Mouse (Mus musculus) gastrocnemius, postnatal 4 days (tissue): ENCODE measurements around the gene 2010300C02Rik. TPM values are rescaled to one million over a fixed set of nuclear protein-coding genes. Genes with fewer than 3 reads are reported as not detected.
"Not testable (repeated sequence)": the region's sequence is repeated elsewhere in the genome, so short reads cannot be mapped to it uniquely, and the experiment has no call there.

Source experiments
- DNase-seq, 2 experiments: peaks; one replicate each; pipeline ENCODE4 v3.0.0; 2021 to 2022; ENCODE audit warnings: low spot score in 2 of 2, mixed read lengths in 2 of 2
- long read RNA-seq, 2 experiments: library from polyadenylated mRNA; stranded (forward); transcript quantifications; one replicate each; pipeline ENCODE4 v2.0.0; 2021
- total RNA-seq, 2 experiments: library from RNA; stranded (reverse); gene quantifications; 2 replicates each; pipeline ENCODE4 v1.2.3; 2021

The 2010300C02Rik gene
- under 1 TPM; 0.59 to 0.65 TPM for total RNA-seq
- long read RNA-seq, experiment 1, partial matches to known transcripts, result 1 of 3 reads
- long read RNA-seq, experiment 1, other reads (novel, unspliced or antisense), result 2 of 3 reads
- long read RNA-seq, experiment 2, full-length matches to known transcripts, result 2 of 2 reads
- long read RNA-seq, experiment 2, partial matches to known transcripts, result 0 of 2 reads
- long read RNA-seq, experiment 2, other reads (novel, unspliced or antisense), result 0 of 2 reads

DNA sequence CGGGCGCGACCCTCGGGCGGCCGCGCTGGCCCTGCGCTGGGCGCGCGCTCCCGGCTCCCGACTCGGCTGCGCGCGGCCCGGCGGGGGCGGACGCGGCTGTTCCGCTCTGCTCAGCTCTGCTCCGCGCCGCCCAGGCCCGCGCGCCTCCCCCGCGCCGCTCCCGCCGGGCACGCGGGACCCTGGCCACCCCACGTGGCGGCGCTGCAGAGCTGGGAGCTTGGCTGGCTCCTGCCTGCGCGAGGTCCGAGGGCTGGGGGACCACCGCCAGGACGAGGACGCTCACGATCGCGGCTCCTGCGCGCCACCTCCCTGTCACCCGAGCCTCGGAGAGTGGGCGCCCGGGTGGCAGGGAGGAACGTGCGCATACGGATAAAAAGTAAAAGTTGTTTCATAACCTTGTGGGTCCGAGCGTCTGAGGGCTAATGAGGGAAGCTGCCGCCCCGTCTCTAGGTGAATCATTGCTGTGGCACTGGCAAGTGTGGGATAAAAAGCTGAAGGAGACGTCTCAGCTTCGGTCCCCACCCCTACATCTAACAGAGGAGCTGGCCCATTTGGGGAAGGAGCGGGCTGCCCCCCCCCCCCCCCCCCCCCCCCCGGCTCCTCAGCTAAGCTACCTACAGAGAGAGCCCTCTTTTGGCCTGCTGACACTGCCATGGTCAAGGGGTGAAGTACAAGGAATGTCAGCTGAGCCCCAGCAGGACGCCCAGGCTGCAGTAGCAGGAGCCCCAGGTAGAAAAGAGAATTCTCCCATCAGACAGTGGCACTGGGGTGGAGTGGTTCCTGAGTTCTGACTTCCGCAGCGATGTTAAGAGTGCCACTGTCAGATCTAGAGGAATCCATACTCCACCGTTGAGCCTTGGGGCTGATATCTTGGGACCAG is at the start of gene 2010300C02Rik:
2010300C02Rik (minus strand) TSS at position 325 of the 880 bp plus-strand sequence.
- DNase-seq, result peak; percentile 52 to 62

DNA sequence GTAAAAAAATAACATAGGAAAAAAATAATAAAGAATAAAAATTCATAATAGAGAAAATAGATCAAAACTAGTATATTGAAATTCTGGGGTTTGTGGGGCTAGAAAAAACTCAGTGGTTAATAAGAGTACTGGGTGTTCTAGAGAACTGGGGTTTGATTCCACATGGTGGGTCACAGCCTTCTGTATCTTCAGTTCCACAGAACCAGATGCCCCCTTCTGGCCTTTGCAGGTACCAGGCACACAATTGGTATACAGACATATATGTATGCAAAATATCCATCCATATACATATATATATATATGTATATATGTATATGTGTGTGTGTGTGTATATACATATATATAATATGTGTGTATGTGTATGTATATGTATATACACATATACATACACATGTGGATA is 39.5 kb upstream of the 2010300C02Rik start:
- DNase-seq, result no peak

DNA sequence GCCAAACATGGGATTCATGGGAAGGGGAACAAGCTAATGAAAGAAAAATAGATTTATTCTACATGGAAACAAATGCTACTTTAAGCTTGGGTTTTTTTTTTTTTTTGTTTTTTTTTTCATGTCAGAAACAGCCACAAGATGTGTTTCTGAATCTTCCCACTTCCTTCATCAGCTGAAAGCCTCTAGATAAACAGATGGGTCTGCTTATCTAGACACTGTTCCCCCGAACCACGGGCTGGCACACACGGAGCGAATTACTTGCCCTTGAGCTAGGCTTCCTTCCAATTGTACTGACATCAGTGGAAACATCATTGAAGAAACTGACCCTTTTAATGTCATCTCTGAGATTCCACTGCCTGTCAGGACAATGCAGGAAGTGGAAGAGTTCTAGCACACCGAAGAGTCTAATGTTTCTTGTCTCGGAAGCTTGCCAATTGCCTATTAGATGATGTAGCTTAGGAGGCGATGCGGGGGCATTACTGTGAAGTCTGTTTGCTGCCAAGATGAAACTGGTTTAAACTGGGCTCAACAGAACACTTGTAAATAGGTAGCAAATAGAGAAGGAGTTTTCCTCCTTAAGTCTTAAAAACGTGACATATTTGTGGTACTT is 24.9 kb upstream of the 2010300C02Rik start:
- DNase-seq, result no peak

DNA sequence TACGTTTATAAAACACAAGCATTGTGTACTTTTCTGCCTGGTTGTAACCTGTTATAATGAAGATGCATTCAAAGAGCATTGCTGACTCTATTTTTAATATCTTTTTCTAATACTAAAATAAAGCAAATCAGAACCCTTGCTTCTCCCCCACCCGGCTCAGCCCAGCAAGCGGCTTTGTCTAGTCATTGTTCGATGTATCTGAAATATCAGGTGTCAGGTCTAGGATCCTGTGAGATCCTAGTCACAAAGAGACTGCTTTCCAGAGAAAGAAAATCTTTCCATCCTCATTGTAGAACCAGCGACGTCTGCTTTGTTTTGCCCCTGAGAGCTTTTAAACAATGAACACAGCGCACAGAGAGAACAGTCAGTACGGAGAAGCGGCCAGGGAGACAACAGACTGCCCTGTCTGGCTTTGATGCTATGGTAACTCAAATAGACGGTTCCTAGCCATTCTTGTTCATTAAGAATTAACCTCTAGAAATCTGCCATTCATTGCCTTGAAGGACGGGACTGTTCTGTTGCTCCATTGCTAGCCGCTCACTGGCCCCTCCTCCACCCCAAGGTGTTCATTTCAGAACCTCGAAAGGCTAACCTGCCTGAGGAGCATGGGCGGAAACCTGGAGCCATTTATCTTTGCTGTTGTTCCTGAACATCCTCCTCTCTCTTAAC is 22.9 kb upstream of the 2010300C02Rik start:
- no peak for DNase-seq

DNA sequence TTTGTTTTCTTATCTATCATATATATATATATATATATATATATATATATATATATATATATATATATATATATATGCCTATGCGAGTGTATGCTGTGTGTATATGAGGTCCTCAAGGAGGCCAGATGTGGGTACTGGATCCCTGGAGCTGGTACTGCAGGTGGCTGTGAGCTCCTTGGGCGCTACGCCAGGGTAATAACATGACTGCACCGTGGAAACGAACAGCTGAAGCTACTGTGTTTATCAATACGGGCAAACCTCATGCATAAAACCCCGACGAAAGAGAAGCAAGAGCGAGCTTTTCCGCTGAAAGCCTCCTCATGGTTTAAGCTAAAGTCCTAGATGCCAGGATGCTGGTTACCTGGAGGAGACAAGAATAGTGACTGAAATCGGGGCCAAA is 22.2 kb upstream of the 2010300C02Rik start:
- no peak for DNase-seq

DNA sequence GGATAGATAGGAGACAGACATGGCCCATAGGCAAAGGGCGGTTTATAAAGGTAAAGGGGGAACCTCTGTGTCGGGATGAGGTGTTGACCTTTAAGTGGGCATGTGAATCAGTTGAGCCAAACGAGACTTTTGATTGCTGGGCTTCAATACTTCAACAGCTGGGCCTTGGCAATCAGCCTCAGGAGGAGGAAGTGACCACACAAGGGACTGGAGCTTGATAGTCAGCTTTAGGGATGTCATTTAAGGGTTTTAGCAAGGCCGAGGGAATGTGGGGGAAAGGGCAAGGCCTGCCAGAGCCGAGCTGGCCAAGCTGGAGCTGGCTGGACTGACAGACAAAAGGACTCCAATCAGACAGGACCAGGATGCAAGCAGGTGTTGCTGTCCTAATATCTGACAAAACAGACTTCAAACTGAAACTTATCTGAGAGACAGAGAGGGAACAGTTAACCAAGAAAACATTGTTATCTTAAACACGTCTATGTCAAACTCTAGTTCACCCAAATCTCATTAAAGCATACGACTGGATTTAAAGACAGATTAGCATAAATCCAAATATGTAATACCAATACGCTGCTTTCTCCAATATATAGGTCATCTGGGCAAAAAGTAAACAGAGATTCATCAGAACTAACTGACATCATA is 20.4 kb upstream of the 2010300C02Rik start:
- DNase-seq, result no peak

DNA sequence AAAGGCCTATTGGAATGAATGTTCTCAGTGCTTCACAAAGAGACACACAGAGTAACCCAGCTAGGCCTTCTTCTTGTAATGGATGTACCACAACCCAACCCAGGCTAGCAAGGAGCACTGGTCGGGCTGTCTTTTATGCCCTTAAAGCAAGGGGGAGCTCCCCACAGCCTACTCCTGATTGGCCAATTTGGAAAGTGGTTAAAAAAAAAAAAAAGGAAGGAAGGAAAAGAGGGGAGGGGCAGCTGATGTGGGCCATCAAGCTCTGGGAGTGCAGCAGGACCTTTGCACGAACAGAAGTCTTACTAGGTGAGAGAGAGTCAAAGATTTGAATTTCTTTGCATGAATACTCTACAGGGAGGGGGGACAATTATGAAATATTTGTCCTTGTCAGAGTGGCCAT is 19.0 kb upstream of the 2010300C02Rik start:
- DNase-seq, result no peak

DNA sequence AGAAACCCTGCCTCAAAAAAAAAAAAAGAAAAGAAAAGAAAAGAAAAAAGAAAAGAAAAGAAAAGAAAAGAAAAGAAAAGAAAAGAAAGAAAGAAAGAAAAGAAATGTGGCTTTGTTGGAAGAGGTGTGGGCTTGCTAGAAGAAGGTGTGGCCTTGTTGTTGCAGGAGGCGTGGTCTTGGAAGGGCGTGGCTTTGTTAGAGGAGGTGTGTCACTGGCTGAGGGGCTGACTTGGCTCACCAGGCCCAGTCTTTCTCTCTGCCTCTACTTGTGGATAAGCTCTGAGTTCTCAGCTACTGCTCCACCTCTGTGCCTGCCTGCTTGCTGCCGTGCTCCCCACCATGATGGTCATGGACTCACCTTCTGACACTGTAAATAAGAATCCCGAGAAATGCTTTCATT is 17.2 kb upstream of the 2010300C02Rik start:
- no peak for DNase-seq

DNA sequence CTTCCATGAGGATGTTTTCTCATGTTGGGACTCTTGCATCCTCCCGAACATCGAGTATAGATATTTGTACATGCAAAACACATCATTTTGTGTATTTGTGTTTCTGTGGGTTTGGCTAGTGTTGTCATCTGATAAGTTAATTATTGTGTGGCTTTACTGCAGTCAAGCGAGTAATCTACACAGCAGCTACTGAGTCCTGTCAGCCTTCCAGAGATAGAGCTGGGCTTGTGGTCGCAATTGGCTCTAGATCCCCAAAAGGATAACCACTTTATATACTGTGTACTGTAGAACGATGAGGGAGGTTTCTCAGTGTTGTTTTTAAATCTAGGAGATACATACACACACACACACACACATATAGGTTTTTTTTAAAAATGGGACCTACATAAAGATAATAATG is 16.0 kb upstream of the 2010300C02Rik start:
- DNase-seq, result no peak

DNA sequence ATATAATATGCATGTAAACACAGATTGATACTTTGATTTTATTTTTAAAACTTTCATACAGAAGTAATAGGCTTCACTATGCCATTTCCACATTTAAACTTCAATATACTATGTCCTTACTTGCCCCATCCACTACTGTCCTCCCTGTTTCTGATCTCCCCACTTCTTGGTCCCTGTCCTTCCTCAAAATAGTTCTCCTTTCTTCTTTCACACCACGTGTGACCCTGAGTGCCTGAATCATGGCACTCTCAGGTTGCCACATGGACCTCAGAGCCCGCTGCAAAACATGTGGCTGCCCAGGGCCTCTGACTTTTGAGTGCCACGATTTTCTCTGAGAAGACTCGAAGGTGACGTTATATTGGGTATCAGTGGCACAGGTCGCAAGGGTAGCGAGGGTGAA is 15.0 kb upstream of the 2010300C02Rik start:
- no peak for DNase-seq

DNA sequence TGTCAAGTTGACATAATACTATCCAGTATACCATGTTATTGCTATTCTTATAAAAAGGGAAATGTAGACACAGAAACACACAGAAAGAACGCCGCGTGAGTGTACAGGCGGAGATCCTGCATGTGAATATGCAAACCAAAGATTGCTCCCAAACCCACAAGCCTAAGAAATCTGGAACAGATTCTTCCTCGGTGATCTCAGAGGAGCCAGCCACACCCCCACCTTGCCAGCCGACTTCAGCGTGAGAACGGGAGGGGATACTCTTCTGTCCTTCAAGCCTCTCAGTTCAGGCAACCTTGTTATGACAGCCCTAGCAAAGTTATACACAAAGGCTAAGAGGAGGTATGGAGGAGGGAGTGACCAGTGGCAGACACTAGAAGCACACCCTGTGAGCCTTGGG is 9.5 kb upstream of the 2010300C02Rik start:
- DNase-seq, result no peak

DNA sequence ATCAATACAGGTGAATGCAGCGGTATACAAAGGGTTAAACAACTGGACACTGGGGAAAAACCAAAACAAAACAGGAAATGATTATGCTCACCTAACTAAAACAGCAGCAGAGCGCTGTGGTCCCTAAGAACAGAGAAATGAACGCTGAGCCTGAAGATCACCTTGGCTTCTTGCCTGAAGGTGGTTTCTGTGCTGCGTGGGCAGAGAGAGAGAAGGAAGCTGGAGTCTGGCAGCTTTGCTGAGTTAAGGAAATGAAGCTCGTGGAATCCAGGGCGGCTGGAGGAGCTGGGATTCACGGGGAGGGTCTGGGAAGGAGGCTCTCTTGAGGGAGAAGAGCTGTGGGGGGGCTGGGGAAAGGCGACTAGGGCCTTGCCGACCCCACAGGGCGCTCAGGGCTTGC is 8.2 kb upstream of the 2010300C02Rik start:
- DNase-seq, result no peak

DNA sequence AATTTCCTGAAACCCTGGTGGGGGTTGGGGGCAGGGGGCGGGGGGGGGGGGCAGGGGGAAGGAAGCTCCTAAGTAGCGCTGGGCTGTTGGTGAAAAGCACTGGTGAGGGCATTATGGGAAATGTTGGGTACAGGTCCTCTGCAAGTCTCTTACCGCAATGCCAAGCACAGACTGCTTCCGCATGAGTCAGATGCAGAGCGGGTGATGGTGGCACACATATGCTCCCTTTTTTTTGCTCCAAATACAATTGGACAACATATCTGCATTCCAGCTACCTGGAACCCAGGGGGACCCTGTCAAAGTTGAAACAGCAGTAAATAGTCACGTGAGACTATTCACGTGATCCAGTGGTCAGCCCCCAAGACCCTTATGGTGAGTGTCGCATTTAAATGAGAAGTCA is 7.3 kb upstream of the 2010300C02Rik start:
- no peak for DNase-seq

DNA sequence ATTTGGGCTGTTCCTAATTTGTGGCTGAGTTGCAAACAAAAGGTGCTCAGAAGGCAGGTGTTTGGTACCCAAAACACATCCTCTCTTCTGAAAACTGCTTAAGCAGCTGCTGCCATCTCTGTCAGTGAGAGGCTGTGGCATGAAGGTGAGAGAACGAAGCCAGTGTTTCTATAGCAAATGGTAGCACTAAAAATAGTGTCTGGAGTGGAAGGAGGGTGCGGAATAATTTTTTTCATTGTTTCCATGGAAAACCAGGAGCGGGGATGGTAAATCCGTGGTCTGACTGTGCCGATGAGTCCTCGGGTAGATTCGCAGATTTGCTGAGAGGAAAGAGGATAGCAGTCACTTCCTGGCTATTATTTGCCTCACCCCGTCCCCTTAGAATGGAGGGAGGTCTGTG is 6.5 kb upstream of the 2010300C02Rik start:
- DNase-seq, result no peak

DNA sequence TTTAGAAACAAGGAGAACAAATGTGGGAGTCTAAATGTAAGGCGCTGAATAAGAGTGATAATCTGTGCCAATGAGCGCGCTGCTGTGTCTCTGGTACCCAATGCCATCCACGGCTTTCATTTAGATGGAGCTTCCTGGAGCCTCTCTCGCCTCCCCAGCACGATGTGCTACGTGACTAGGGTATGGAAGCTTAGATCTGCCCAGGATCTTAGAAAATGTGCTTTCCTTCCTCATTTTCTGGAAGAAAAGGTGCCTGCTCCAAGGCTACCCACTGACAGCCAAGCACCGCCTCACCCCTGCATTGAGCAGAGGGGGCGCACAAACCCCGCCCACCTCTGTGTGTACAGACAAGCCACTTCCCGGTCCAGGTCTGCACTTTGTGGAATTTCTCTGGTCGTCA is 6.0 kb upstream of the 2010300C02Rik start:
- no peak for DNase-seq

DNA sequence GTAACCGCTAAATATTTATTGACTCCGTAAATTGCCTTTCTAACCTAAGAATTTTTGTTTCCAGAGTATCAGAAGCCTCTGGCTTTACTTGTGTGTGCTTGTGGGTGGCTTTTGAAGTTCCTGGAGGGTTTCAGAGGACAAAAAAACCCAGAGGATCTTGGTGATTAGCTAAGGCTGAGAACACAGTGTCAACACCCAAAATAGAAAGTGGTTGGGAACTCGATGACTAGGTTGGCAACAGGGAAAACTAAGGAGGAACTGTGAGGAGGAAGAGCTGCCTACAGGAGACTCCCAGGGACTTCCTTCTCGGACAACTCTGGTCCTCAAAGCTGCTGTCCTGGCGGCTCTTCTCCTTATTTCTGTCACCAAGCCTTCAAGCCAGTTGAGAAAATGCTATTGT is 1.2 kb upstream of the 2010300C02Rik start:
- no peak for DNase-seq

DNA sequence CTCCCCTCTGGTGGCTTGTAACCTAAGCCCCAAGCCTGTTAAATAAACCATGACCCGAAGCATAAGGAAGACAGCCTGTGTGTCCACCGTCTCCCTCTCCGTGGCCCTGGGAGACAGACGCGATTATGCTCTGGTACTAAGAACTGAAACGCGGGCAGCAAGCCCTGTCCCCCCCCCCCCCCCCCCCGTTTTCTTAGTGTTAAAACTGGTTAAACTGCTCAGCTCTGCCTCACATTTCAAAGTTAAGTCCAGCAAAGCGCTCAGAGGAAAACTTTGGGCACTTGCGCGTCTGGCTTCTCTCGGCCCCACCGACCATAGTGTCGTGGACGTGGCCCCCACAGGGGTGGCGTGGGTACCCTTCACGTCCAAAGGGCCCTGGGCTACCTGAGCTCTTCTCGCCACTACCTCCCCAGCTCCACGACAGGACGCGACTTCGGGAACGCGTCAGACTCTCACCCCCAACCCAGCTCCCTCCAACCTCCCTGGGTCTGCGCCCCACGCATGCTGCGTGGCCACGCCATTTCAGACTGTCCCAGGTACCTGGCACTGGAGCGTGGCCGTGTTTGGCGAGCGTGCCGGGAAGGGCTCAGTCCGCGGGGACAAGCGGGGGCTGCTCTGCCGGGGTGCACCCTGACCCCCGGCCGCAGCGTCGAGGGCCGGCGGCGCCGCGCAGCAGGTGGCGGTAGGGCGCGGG is 708 bp downstream of the 2010300C02Rik start:
- no peak for DNase-seq

DNA sequence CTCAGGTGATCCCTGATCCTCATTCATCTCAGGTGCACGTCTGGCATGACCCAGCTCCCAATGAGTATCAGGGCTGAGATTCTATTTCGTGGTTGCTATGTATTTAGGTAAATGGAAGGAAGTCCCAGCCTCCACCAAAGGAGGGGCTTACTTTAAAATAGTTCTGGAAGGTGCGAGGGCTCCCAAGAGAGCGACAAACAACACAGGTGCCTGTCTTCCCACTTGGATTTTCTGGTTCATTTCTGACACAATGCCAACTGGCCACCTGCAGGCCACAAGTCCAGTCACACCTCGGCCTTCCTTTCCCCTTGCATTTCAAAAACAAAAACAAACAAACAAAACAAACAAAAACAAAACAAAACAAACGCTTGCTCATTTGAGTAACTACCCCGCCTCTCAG is 1.4 kb downstream of the 2010300C02Rik start:
- no peak for DNase-seq

DNA sequence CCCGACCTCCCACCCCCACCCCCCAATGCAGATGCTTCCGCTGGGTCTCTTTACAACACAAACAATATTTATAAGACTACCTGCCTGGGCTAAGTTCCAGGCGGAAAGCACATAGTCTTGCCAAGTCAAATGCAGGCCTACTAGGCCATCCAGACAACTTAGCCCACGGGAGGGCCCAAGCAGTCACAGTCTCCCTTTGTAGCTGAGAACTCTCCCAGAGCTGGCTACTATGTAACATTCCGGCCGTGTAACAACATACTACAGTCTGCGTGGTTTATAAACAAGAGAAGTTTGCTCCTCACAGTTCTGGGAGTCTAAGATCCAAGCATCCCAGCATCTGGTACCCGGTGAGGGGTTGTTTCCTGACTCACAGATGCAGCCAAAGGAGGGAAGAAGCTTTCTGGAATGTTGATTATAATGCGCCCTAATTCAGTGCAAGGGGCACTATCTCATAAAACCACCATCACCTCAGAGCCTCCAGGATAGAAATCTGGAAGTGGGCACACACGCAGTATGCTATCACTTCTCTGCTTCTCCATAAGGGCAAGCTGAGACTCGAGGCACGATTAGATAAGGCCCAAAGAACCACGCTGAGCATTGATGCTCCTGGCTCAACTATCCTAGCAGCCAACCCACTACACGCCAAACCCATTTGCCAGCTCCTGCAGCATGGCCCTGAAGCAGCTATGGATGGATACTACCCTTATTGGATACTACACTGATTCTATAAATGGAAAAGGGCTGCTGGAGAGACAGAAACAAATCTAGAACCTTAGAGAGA is 2.3 kb downstream of the 2010300C02Rik start:
- no peak for DNase-seq

DNA sequence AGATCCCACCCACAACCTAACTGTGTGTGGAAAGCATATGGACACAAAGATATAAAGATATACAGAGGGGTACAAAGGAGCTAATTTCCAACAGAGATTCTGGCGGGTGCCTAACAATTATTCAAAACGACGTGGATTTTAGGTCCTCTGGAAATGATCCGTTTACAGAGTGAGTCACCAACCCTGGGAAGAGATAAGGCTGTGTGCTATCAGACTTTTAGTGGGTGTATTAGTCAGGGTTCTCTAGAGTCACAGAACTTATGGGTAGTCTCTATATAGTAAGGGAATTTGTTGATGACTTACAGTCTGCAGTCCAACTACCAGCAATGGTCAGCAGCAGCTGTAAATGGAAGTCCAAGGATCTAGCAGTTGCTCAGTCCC is 7.5 kb downstream of the 2010300C02Rik start:
- not testable (repeated sequence) for DNase-seq
